Mouse (Mus musculus): ENCODE results near the gene Islr.

GRCm38 (mm10) chr9:58204448-58205000 lies 418 bp upstream of the Islr start:
- no peak for TF ChIP-seq POLR2A (IDR thresholded peaks at IDR 0.05; ENCODE audit: control insufficient read depth in 1 of 2, insufficient read depth in 1 of 2, low read depth in 1 of 2, low read length in 2 of 2, poor library complexity in 1 of 2)
- peak; percentile 85 to 93 (median 89) for TF ChIP-seq CTCF (IDR thresholded peaks at IDR 0.05 in 2 of 3, conservative IDR thresholded peaks at IDR 0.05 in 1 of 3; ENCODE audit: control insufficient read depth in 1 of 3, insufficient read depth in 1 of 3, low read depth in 2 of 3, low read length in 3 of 3, poor library complexity in 1 of 3, severe bottlenecking in 1 of 3)
- TF ChIP-seq USF2 (IDR thresholded peaks at IDR 0.05; ENCODE audit: borderline replicate concordance in 1 of 2, insufficient read depth in 1 of 2, low read depth in 1 of 2, low read length in 2 of 2) = no peak
- no peak for TF ChIP-seq MYB (IDR thresholded peaks at IDR 0.05; ENCODE audit: low read depth, low read length)
- TF ChIP-seq ZMIZ1 (IDR thresholded peaks at IDR 0.05; ENCODE audit: low read depth, low read length) = no peak
- TF ChIP-seq MYC (IDR thresholded peaks at IDR 0.05; ENCODE audit: low read depth, low read length) = no peak
- peak; percentile 48 for TF ChIP-seq ZC3H11A (IDR thresholded peaks at IDR 0.05; ENCODE audit: low read depth, low read length)
- no peak for TF ChIP-seq EP300 (IDR thresholded peaks at IDR 0.05; ENCODE audit: low read depth in 1 of 2, low read length in 2 of 2)
- TF ChIP-seq CHD2 (IDR thresholded peaks at IDR 0.05; ENCODE audit: low read length) = no peak
- no peak for TF ChIP-seq TBP (IDR thresholded peaks at IDR 0.05; ENCODE audit: low read depth, low read length)
- TF ChIP-seq GABPA (IDR thresholded peaks at IDR 0.05; ENCODE audit: low read depth, low read length) = no peak
- peak; percentile 75 for TF ChIP-seq SMC3 (IDR thresholded peaks at IDR 0.05; ENCODE audit: low read depth, low read length)
- TF ChIP-seq TAL1 (IDR thresholded peaks at IDR 0.05; ENCODE audit: low read length) = no peak

Measured in MEL (cell line).